Mouse (Mus musculus) hindbrain, embryonic 14.5 days (tissue): ENCODE results near the gene Parvb. TPM values are rescaled to one million over a fixed set of nuclear protein-coding genes. Genes with fewer than 3 reads are reported as not detected.
A peak's percentile ranks its signal among the peaks of the same experiment; 100 is the strongest.

ENCODE experiments used
- ATAC-seq: fragments of 200-750 bp; cut with Nextera tagmentation; 2 replicates; pipeline ENCODE4 v1.8.0; 2017; ENCODE audit warnings: moderate number of reproducible peaks, mild to moderate bottlenecking, moderate TSS enrichment, moderate library complexity; ENCODE audit not compliant: low FRiP score
- DNase-seq: peaks from one replicate; pipeline ENCODE4 v3.0.0-alpha.2; 2015; ENCODE audit warnings: low spot score
- H3K27ac ChIP-seq: fragments of 300-500 bp; sonication (generic); 2 replicates; pipeline ENCODE4 v1.5.1; 2014; ENCODE audit warnings: mild to moderate bottlenecking, moderate library complexity
- H3K27me3 ChIP-seq: fragments of 300-500 bp; sonication (generic); 2 replicates; pipeline ENCODE4 v1.6.1; 2014; ENCODE audit warnings: mild to moderate bottlenecking, low read length, mixed read lengths; ENCODE audit not compliant: control insufficient read depth, insufficient read depth
- H3K36me3 ChIP-seq: fragments of 300-500 bp; sonication (generic); replicated peaks from 2 replicates; pipeline ENCODE4 v1.6.1; 2014; ENCODE audit not compliant: control insufficient read depth, insufficient read depth
- H3K4me1 ChIP-seq: fragments of 300-500 bp; sonication (generic); replicated peaks from 2 replicates; pipeline ENCODE4 v1.6.1; 2014; ENCODE audit warnings: antibody characterized with exemption, low read length, mixed read lengths; ENCODE audit not compliant: control insufficient read depth, insufficient read depth
- H3K4me2 ChIP-seq: fragments of 300-500 bp; sonication (generic); replicated peaks from 2 replicates; pipeline ENCODE4 v1.6.1; 2014; ENCODE audit warnings: mild to moderate bottlenecking, moderate library complexity
- H3K4me3 ChIP-seq: fragments of 300-500 bp; sonication (generic); replicated peaks from 2 replicates; pipeline ENCODE4 v1.5.1; 2014; ENCODE audit warnings: mild to moderate bottlenecking, low read length
- H3K9ac ChIP-seq: fragments of 300-500 bp; sonication (generic); 2 replicates; pipeline ENCODE4 v1.6.1; 2014
- H3K9me3 ChIP-seq: fragments of 300-500 bp; sonication (generic); 2 replicates; pipeline ENCODE4 v1.6.1; 2016; ENCODE audit warnings: low read length; ENCODE audit not compliant: control insufficient read depth
- WGBS: fragments of 180-500 bp; shearing (Covaris S2); extraction: QIAGEN DNeasy Blood & Tissue Kit; methylation state at CpG from one replicate; pipeline ENCODE4 v1.1.7; 2014; 5-methylcytosine and 5-hydroxymethylcytosine counted together
- polyA plus RNA-seq: library from polyadenylated mRNA; unstranded; fragments of >200 nt; fragmentation: Nextera tagmentation; extraction: Ambion mirVana; gene quantifications from 2 replicates; pipeline ENCODE4 v1.2.1, GENCODE M21; 2014

Gene Parvb
- polyA plus RNA-seq, 1 experiment from 2014 or later = 4.1 TPM

- Histone ChIP-seq H3K4me3 (no peak overlapping the region), H3K9ac (no peak overlapping the region), H3K9me3 (no peaks in the 10 kb centered on the region), H3K4me2 (no peak overlapping the region), H3K27me3 (no peaks in the 10 kb centered on the region), H3K27ac (no peak overlapping the region), H3K36me3 (no peaks in the 10 kb centered on the region), H3K4me1 (no peaks in the 10 kb centered on the region)
- 93% methylated on average over 5 of the region's 5 CpGs for WGBS
- no peak for ATAC-seq
- no peak for DNase-seq
Observed at GRCm38 (mm10) chr15:84291097-84291496, 59.3 kb downstream of the Parvb start.

DNA sequence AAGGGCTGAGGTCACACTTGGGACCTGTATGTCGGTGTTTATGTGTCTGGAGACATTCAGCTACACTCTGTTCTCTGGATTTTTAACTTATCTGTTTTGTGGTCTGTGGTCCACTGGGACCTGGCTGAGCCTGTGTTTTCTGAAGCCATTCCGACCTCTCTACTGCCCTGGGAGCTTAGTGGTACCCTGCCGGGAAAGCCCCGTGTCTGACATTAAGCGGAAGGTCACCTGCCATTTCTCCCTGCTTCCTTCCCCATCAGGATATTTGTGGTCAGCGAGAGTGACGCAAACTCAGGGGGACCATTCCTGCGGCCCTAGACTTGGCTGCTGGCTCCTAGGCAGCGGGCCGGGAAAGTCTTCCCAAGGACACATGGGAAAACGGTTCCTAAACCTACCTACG, 61.7 kb downstream of the Parvb start:
- no peak overlapping the region for H3K27ac ChIP-seq
- H3K36me3 ChIP-seq = no peaks in the 10 kb centered on the region
- ATAC-seq = no peak
- H3K4me3 ChIP-seq = no peak overlapping the region
- no peak overlapping the region for H3K9ac ChIP-seq
- peaks cover 6% of the 10 kb centered on the region for H3K4me1 ChIP-seq
- no peak for DNase-seq
- WGBS = 76% methylated on average over 12 of the region's 12 CpGs
- H3K4me2 ChIP-seq = no peak overlapping the region
- H3K9me3 ChIP-seq = no peaks in the 10 kb centered on the region
- no peaks in the 10 kb centered on the region for H3K27me3 ChIP-seq

DNA sequence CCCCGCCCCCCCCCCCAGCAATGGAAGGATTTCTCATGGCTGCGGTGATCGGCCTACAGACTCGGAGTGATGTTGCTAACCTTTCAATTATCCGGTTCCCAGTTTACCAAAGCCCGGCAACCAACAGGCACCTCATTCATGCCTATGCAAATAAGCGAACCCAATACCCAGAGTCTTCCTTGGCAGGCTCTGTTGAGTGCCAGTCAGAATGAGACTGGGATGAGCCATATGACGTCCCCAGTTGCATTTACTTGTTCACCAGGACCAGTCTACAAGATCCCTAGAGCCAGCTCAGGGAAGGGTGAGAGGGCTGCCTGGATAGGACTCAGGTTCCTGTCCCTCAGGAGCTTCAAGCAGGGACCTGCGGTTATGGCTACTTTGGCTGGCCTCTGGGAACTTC, 62.5 kb downstream of the Parvb start:
- Histone ChIP-seq H3K4me1 (peaks cover 14% of the 10 kb centered on the region), H3K9me3 (no peaks in the 10 kb centered on the region), H3K4me2 (no peak overlapping the region), H3K27ac (no peak overlapping the region), H3K36me3 (no peaks in the 10 kb centered on the region), H3K4me3 (no peak overlapping the region), H3K27me3 (no peaks in the 10 kb centered on the region), H3K9ac (no peak overlapping the region)
- ATAC-seq (no peak), DNase-seq (no peak)
- WGBS = 54% methylated on average over 9 of the region's 9 CpGs

GRCm38 (mm10) chr15:84295225-84295624, 63.4 kb downstream of the Parvb start:
- Histone ChIP-seq H3K27ac (no peak overlapping the region), H3K4me3 (no peak overlapping the region), H3K27me3 (no peaks in the 10 kb centered on the region), H3K4me1 (peaks cover 23% of the 10 kb centered on the region), H3K36me3 (no peaks in the 10 kb centered on the region), H3K9ac (no peak overlapping the region), H3K9me3 (no peaks in the 10 kb centered on the region), H3K4me2 (no peak overlapping the region)
- no peak for DNase-seq
- no peak for ATAC-seq
- 70% methylated on average over 10 of the region's 10 CpGs for WGBS

DNA sequence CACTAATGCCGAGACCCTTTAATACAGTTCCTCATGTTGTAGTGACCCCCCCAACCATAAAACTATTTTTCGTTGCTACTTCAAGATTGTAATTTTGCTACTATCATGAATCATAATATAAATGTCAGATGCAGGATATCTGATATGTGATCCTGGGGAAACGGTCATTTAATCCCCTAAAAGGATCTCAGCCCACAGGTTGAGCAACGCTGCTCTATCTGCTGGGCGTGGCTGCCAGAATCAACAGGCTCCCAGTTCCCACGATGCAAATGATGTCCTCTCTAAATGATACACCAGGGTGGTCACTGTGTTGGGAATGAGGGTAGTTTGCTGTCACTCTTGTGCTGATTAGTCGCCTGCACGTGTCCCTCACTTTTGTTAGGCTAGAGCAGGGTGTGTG, 65.6 kb downstream of the Parvb start:
- no peak overlapping the region for H3K4me2 ChIP-seq
- ATAC-seq (no peak), DNase-seq (no peak)
- no peaks in the 10 kb centered on the region for H3K9me3 ChIP-seq
- no peak overlapping the region for H3K4me3 ChIP-seq
- no peaks in the 10 kb centered on the region for H3K36me3 ChIP-seq
- H3K4me1 ChIP-seq = peaks cover 45% of the 10 kb centered on the region
- WGBS = 62% methylated on average over 8 of the region's 8 CpGs
- no peak overlapping the region for H3K27ac ChIP-seq
- H3K9ac ChIP-seq = no peak overlapping the region
- H3K27me3 ChIP-seq = no peaks in the 10 kb centered on the region

- no peak overlapping the region for H3K9ac ChIP-seq
- peak overlapping the region; percentile 58 for H3K27ac ChIP-seq
- no peak overlapping the region; the same call in 1 of the 2 replicates for H3K4me2 ChIP-seq
- H3K9me3 ChIP-seq = no peaks in the 10 kb centered on the region
- peak; percentile 75 for DNase-seq
- H3K4me1 ChIP-seq = peaks cover 57% of the 10 kb centered on the region
- no peak overlapping the region for H3K4me3 ChIP-seq
- no peaks in the 10 kb centered on the region for H3K27me3 ChIP-seq
- no peaks in the 10 kb centered on the region for H3K36me3 ChIP-seq
- no peak for ATAC-seq
- 10% methylated on average over 13 of the region's 13 CpGs for WGBS
Observed at GRCm38 (mm10) chr15:84298804-84299370, 67.0 kb downstream of the Parvb start.

DNA sequence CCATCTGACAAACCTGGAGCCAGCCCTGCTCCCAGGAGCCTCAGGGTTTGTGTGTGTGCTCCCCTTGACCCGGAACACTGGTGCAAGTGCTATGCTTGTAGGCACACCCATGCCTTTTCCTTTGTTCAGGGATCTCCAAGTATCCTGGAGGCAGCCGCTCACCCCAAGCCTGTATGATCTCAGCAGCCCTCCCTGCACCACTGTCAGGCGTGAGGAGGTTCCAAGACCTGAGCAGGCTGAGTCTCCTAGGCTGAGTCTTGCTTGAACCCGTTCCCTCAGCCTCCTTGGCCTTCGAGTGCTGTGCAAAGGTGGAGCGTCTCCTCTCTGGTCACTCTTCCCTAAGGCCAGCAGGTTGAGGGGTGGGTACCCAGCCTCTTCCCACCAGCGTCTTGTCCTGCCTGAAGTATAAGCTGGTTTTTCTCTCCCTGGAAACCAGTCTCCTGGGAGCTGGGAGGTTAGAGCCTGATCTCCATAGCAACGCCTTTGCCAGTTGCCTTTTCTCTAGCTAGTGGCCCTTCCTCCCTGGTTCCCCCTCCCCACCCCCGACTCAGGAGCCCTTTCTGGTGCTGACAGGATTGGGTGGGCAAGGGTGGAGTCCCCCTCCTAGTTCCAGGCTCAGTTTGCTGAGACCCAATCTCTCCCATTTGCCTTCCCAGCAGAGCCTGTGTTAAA, 68.0 kb downstream of the Parvb start:
- Histone ChIP-seq H3K27ac (peak overlapping the region; percentile 58), H3K36me3 (no peaks in the 10 kb centered on the region), H3K9me3 (no peaks in the 10 kb centered on the region), H3K9ac (no peak overlapping the region), H3K27me3 (no peaks in the 10 kb centered on the region), H3K4me1 (peaks cover 60% of the 10 kb centered on the region), H3K4me2 (peak overlapping the region; percentile 21), H3K4me3 (no peak overlapping the region)
- DNase-seq (peak; percentile 76), ATAC-seq (peak; percentile 64)
- WGBS = 11% methylated on average over 9 of the region's 9 CpGs

- no peaks in the 10 kb centered on the region for H3K9me3 ChIP-seq
- H3K9ac ChIP-seq = no peak overlapping the region
- no peak overlapping the region for H3K4me3 ChIP-seq
- WGBS = 43% methylated on average over 2 of the region's 2 CpGs
- DNase-seq = no peak
- peaks cover 64% of the 10 kb centered on the region for H3K4me1 ChIP-seq
- no peak overlapping the region for H3K4me2 ChIP-seq
- H3K27ac ChIP-seq = peak overlapping the region; percentile 58
- no peak for ATAC-seq
- no peaks in the 10 kb centered on the region for H3K36me3 ChIP-seq
- no peaks in the 10 kb centered on the region for H3K27me3 ChIP-seq
Observed at GRCm38 (mm10) chr15:84300591-84300990, 68.7 kb downstream of the Parvb start.

DNA sequence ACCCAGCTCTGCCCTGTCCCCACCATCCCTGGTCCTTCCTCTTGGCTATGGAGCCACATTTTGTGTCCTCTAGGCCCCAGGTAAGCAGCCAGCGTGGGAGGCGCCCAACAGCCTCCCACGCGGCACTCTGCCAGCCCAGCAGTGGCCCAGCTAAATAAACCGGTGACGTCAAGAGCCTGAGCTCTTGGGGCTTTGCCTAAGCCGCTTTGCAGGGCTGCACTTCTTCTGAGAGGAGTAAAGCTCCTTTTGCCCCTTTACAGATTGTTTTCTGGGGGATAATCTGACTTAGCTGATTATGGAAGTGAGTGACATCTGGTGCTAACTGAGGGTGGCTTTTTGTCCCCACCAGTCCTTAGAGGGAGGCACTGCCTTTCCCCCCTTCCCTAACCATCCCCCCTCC, 69.2 kb downstream of the Parvb start:
- H3K4me3 ChIP-seq = no peak overlapping the region
- H3K9ac ChIP-seq = no peak overlapping the region
- H3K27ac ChIP-seq = peak overlapping the region; percentile 58
- DNase-seq = peak; percentile 73
- no peak for ATAC-seq
- peaks cover 67% of the 10 kb centered on the region for H3K4me1 ChIP-seq
- H3K4me2 ChIP-seq = no peak overlapping the region
- H3K36me3 ChIP-seq = no peaks in the 10 kb centered on the region
- no peaks in the 10 kb centered on the region for H3K27me3 ChIP-seq
- WGBS = 7% methylated on average over 7 of the region's 7 CpGs
- H3K9me3 ChIP-seq = no peaks in the 10 kb centered on the region
